Mouse (Mus musculus) layer of hippocampus, adult 2 months (tissue): Measurements from ENCODE around the gene Dip2a. TPM values are rescaled to one million over a fixed set of nuclear protein-coding genes. Genes with fewer than 3 reads are reported as not detected.
A peak's percentile ranks its signal among the peaks of the same experiment; 100 is the strongest.

Experiments
- DNase-seq, 2 experiments: peaks; one replicate each; pipeline ENCODE4 v3.0.0; 2022; ENCODE audit warnings: low spot score in 2 of 2
- H3K27ac ChIP-seq: fragments of 200-600 bp; 2 replicates; pipeline ENCODE4 v1.8.1; 2022
- H3K4me3 ChIP-seq: fragments of 200-600 bp; 2 replicates; pipeline ENCODE4 v1.8.1; 2022; ENCODE audit warnings: mild to moderate bottlenecking
- CTCF ChIP-seq: fragments of 200-600 bp; conservative IDR thresholded peaks from 2 replicates; pipeline ENCODE4 v1.8.1; 2022; ENCODE audit warnings: antibody characterized with exemption, mild to moderate bottlenecking, moderate library complexity
- total RNA-seq, 2 experiments: library from RNA; stranded (reverse); gene quantifications; 2 replicates each; pipeline ENCODE4 v1.2.3; 2021

Dip2a gene
- total RNA-seq, 2 experiments from 2014 or later = 50.9 to 51.0 TPM

DNA sequence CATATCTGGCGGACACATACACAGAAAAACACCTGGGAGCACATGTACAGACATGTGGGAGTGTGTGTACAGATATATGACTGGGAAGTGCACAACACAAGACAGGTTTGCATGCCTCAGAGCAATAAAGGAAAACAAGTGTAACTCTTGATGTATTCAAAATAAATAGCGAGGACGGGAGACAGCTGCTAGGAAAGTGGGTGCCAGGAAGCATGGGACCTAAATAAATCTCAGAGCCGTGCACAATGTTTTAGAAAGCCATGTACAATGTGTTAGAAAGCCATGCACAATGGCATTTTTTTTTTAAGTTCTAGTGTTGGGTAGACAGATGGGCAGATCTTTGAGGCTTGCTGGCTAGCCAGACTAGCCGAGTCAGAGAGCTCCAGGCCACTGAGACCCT lies 56.0 kb downstream of the Dip2a start:
- TF ChIP-seq CTCF = no peak
- H3K27ac ChIP-seq = peak overlapping the region; percentile 33
- H3K4me3 ChIP-seq = no peak overlapping the region
- DNase-seq = no peak

DNA sequence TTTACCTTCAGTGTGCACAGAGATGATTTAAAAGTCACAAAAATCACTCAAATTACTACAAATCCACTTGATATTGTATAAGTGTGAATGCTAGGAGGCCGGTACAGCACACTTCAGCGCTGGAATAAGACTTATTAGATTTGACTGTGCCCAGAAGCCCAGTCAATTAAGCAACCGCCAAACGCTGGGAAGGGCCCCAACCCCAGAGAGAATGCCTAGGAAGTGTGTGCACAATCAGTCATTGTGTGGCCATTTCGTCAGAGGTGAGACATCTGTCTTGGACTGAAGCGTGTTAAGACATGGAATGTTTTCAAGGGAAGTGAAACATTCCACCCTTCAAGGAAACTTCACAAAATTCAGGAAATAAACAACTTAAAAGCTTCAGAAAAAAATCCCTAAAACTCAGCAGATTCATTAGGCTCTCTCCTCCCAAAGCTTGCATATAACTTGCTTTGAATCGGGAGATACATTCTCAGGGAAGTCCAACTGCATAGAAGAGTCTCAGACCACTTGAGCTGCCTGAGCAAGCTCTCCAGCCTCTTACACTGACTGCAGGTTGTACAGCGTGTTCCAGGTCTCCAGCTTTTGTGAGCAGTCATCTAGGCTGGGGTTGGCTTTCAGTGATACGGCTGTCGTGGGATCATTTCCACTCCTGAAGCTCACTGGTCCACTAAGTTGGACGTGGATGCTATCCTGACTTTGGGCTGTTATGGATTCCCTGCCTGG lies 56.7 kb downstream of the Dip2a start:
- peak overlapping the region; percentile 33 for H3K27ac ChIP-seq
- DNase-seq = no peak
- H3K4me3 ChIP-seq = no peak overlapping the region
- TF ChIP-seq CTCF = no peak

DNA sequence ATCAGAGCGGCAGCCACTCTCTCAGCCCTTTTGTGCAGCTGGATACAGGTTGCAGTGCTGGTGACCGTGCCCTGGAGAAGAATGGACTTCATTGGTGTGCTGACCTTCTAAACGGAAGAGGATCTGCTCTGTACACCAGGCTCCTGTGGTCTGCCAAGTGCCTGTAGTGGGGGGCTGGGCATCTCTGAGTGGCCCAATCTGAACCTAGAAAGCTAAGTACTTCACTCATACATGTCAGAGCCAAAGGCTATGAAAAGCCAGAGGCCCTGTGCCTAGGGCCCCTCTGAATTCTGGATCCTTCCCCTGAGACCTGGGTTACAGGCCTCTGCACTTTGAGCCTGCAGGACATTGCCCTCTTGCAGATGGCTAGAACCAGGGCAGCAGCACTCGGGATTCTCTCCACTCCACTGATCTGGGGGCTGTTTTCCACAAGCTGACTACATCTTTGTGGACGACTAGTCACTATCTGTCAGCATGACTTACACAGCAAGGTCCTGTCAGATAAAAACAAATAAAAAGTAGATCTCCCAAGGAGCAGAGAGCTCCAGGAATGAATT lies 66.5 kb downstream of the Dip2a start:
- H3K27ac ChIP-seq = no peak overlapping the region
- TF ChIP-seq CTCF = no peak
- no peak overlapping the region for H3K4me3 ChIP-seq
- no peak for DNase-seq

DNA sequence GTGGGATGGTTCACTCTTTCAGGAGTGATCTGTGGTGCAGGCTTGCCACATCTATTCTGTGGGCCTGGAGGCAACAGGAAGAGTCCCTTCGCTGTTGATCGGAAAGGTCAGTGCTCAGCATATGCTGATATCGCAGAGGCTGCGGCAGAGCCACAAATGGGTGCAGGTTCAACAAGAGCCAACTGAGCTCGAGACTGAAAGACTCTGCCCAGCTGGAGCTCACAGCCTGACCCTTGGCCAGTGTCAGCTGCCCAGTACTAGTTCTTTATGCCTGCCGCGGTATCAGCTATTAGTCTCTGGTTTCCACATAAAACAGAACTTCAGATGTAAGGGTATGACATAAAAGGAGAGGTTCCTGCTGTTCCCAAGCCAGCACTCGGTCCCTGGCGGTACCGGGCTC lies 69.8 kb downstream of the Dip2a start:
- H3K4me3 ChIP-seq = no peak overlapping the region
- H3K27ac ChIP-seq = no peak overlapping the region
- DNase-seq = no peak
- peak; percentile 18 for TF ChIP-seq CTCF

DNA sequence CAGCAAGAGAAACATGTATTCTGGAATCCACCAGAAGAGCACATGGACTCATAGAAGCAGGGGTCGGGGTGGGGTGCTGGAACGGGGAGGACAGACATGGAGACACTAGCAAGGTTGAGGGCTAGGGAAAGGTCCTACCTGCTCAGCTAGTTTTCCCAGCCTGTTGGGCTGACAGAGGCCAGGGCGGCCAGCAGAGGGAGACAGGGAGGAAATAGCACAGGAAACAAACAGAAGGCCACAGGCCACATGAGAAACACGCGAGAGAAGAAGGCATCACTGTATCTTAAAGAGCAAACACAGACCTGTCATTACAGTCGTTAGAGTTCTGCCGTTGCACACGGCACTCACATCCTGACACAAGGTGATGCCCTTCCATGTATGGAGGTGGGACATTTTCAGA lies 73.9 kb downstream of the Dip2a start:
- DNase-seq = peak in 1 of 2 experiments; percentile 42
- Histone ChIP-seq H3K27ac (no peak overlapping the region), H3K4me3 (no peak overlapping the region)
- peak; percentile 81 for TF ChIP-seq CTCF

DNA sequence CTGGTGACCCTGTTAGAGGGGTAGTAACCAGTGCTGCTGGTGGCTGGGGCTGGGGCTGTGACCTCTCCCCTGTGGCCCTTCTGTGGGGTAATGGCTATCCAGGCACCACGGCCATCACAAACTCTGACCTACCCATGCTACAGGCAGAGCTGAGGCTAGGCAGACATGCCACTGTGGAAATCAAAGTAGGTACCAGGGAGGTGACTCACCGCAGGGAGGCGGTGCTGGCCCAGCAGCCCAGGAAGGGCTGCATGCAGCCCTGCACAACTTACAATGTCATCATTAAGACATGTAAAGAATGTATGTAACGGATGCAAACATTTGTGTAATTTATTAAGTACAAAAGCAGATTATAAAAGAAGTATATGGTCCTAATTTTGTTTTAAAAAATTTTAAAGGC lies 82.7 kb downstream of the Dip2a start:
- Histone ChIP-seq H3K4me3 (no peak overlapping the region), H3K27ac (no peak overlapping the region)
- no peak for TF ChIP-seq CTCF
- no peak for DNase-seq

DNA sequence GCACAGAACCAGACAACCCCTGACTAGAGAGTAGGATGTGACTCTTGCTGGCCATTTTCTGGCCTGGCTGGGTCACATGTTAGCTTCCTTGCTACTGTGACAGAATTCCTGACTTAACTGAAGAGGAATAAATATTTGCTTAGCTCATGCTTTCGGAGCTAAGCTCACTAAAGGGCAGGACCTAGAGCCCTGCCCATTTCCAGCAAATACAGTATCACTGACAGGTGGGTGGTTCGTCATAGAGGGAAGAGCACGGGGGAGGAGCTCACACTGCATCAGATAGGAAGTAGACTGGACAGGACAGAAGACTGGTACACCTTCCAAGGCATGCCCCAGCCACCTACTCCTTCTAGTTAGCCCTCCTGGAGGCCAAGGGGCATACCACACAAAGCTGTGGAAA lies 83.6 kb downstream of the Dip2a start:
- H3K4me3 ChIP-seq = no peak overlapping the region
- DNase-seq = no peak
- no peak for TF ChIP-seq CTCF
- 0 out of 2 replicates have a peak overlapping the region, but pooled peaks have one; percentile 3 for H3K27ac ChIP-seq

DNA sequence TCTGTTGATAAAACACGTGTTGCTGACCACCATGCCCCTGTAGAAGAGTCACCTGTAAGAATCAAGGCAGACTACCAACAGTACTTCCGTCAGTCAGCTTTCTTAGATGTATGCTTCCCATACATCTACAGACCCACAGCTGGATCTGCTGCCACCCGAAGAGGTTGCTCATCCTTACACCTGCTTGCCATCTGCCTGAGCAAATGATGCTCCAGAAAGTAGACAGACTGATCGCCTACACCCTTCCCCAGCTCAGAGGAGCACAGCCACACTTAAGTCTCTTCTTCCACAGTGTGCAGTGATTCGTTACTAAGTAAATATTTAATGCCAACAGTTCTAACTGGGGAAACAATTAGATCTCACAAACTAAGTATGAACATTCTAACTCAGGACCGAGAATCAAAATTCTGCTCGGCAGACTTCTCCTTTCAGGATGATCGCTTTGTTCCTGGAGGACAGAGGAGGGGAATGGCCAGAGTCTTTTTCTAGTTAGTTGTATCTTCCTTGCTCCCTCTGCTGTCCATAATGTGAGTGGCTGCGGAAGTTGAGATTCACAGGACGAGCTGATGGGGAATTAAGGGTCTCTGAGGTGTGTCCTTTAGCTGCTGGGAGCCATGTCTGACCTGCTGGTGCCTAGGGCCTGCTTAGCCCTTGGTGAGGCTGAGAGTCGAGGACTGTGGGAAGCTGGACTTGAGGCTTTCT lies 84.6 kb downstream of the Dip2a start:
- Histone ChIP-seq H3K27ac (peak overlapping the region; percentile 46; the same call in 1 of the 2 replicates), H3K4me3 (no peak overlapping the region)
- DNase-seq = peak in 1 of 2 experiments; percentile 41
- TF ChIP-seq CTCF = peak; percentile 72

DNA sequence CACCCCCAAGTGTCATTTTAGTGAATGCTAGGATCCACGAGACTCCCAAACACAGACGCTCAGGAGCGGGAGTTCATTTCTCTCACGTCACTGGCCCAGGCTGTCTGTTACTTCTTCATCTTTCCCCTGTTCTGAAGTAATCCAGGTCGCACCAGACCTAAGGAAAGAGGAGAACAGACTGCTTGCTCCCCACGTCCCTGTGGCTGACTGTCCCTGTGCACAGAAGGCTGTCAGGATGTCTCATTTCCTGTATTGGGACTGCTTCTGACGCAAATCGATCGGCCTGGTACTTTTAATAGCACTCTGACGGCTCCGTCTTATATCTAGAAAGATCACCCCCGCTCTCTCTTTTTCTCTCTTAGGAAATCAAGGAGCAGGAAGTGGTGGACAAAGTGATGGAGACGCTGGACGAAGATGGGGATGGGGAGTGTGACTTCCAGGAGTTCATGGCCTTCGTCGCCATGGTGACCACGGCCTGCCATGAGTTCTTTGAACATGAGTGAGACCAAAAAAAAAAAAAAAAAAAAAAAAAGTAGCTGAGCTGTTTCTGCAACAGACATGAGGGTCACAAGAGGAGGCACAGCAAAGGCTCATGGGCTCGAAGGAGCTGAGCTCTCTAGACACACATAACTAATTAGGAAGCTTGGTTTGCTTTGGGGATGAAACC lies 85.4 kb downstream of the Dip2a start:
- peak overlapping the region; percentile 72; the same call in 1 of the 2 replicates for H3K27ac ChIP-seq
- H3K4me3 ChIP-seq = no peak overlapping the region
- DNase-seq = peak in 1 of 2 experiments; percentile 53
- TF ChIP-seq CTCF = no peak

DNA sequence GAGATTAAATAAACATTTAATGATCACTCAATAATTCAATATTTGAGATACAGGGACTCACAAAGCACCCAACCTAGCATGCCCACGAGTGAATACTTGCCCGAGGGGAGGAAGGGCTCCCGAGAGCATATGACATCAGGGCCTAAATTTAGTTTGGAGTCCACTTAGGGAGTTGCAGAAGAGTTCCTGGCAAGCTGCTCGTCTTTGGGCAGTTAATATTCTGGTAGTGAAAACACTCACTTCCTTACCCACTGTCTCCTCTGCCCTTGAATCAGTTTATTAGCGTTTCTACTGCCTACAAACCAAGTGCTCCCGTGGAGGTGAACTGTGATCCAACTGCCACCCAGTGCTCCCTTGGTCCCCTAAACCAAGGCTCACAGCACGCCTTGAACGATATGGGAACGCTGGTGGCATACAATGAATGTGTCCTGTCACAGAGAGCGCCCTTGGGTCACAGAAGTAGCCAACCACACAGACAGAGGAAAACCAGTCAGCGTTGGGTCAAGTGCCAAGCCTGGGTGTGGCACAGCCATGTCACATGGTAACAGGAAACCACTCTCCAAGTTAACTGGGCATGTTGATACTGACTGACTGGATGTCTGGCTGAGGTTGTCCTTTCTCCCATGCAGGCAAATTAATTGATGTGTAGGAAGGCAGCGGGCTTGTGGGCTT lies 87.2 kb downstream of the Dip2a start:
- Histone ChIP-seq H3K4me3 (no peak overlapping the region), H3K27ac (peak overlapping the region; percentile 72; the same call in 1 of the 2 replicates)
- no peak for DNase-seq
- no peak for TF ChIP-seq CTCF

DNA sequence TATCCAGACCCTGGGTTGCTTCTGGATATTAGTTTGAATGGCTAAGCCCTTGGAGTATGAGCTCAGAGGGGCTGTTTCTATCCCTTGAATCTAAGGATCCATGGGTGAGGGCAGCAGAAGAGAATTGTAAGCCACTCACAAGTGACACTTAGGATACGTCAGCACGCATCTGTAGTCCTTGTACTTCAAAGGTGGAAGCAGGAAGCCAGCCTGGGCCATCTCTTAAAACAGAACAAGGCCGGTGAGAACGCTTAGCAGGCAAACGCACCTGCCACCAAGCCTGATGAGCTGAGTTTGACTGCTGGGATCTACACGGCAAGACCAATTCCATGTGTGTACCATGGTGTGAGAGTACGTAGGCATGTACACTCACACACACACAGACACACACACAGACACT lies 87.9 kb downstream of the Dip2a start:
- Histone ChIP-seq H3K27ac (peak overlapping the region; percentile 72; the same call in 1 of the 2 replicates), H3K4me3 (no peak overlapping the region)
- DNase-seq = no peak
- TF ChIP-seq CTCF = no peak

DNA sequence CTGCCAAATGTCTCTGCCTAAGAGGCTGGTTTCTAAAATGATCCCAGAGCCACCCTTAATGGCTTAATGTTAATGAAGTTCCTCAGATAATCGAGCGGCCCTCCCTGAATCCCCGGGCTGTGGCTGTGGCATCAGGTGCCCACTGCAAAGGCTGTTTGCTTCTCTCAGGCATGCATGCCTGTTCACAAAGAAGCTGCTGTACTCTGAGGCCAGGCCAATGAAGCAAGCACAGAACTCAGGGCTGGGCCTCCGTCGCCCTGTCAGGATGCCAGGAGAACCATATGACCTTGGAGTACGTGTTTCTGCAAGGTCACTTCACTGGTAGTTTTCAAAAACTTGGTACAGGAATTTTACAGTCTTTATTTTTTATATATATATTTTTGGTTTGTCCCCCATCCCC lies 89.5 kb downstream of the Dip2a start:
- peak overlapping the region; percentile 45; the same call in 1 of the 2 replicates for H3K4me3 ChIP-seq
- H3K27ac ChIP-seq = peak overlapping the region; percentile 80; the same call in 1 of the 2 replicates
- no peak for TF ChIP-seq CTCF
- DNase-seq = no peak
